Mouse (Mus musculus) kidney, embryonic 15.5 days (tissue): ENCODE results near the gene Kctd18. TPM values are rescaled to one million over a fixed set of nuclear protein-coding genes. Genes with fewer than 3 reads are reported as not detected.

Source experiments
- ATAC-seq: fragments of 200-750 bp; cut with Nextera tagmentation; replicated peaks from 2 replicates; pipeline ENCODE4 v1.8.0; 2017; ENCODE audit warnings: moderate TSS enrichment; ENCODE audit not compliant: low FRiP score
- H3K27ac ChIP-seq: fragments of 300-500 bp; sonication (generic); 2 replicates; pipeline ENCODE4 v1.5.1; 2015; ENCODE audit warnings: mild to moderate bottlenecking, inconsistent platforms
- H3K27me3 ChIP-seq: fragments of 300-500 bp; sonication (generic); 2 replicates; pipeline ENCODE4 v1.6.1; 2015; ENCODE audit warnings: inconsistent platforms
- H3K36me3 ChIP-seq: fragments of 300-500 bp; sonication (generic); 2 replicates; pipeline ENCODE4 v1.6.1; 2015; ENCODE audit warnings: inconsistent platforms
- H3K4me1 ChIP-seq: fragments of 300-500 bp; sonication (generic); 2 replicates; pipeline ENCODE4 v1.6.1; 2015; ENCODE audit warnings: inconsistent platforms
- H3K4me2 ChIP-seq: fragments of 300-500 bp; sonication (generic); 2 replicates; pipeline ENCODE4 v1.6.1; 2015; ENCODE audit warnings: moderate library complexity, mild to moderate bottlenecking, inconsistent platforms
- H3K4me3 ChIP-seq: fragments of 300-500 bp; sonication (generic); replicated peaks from 2 replicates; pipeline ENCODE4 v1.5.1; 2015; ENCODE audit warnings: mild to moderate bottlenecking, inconsistent platforms
- H3K9ac ChIP-seq: fragments of 300-500 bp; sonication (generic); 2 replicates; pipeline ENCODE4 v1.6.1; 2015; ENCODE audit warnings: mild to moderate bottlenecking, inconsistent platforms
- H3K9me3 ChIP-seq: fragments of 300-500 bp; sonication (generic); replicated peaks from 2 replicates; pipeline ENCODE4 v1.6.1; 2016; ENCODE audit warnings: inconsistent platforms
- WGBS: fragments of 180-500 bp; shearing (Covaris S2); methylation state at CpG from one replicate; pipeline ENCODE4 v1.1.7; 2015; ENCODE audit warnings: mixed read lengths; 5-methylcytosine and 5-hydroxymethylcytosine counted together
- polyA plus RNA-seq: library from polyadenylated mRNA; unstranded; fragments of >200 nt; fragmentation: Nextera tagmentation; extraction: Ambion mirVana; gene quantifications from 2 replicates; pipeline ENCODE4 v1.2.1, GENCODE M21; 2015

The Kctd18 gene
- polyA plus RNA-seq, 1 experiment from 2014 or later: 15.8 TPM

GRCm38 (mm10) chr1:57976860-57977259 lies 41.9 kb downstream of the Kctd18 start:
- Histone ChIP-seq H3K4me3 (no peak overlapping the region), H3K4me1 (no peaks in the 10 kb centered on the region), H3K27me3 (no peaks in the 10 kb centered on the region), H3K36me3 (no peaks in the 10 kb centered on the region), H3K9ac (no peak overlapping the region), H3K9me3 (no peaks in the 10 kb centered on the region), H3K4me2 (no peak overlapping the region), H3K27ac (no peak overlapping the region)
- no peak for ATAC-seq
- WGBS: 93% methylated on average over 3 of the region's 3 CpGs

- Histone ChIP-seq H3K36me3 (peaks cover 8% of the 10 kb centered on the region; the same call in 1 of the 2 replicates), H3K4me2 (no peak overlapping the region), H3K4me3 (no peak overlapping the region), H3K9ac (no peak overlapping the region), H3K9me3 (no peaks in the 10 kb centered on the region), H3K4me1 (peaks cover 11% of the 10 kb centered on the region), H3K27ac (no peak overlapping the region), H3K27me3 (no peaks in the 10 kb centered on the region)
- no peak for ATAC-seq
- 82% methylated on average over 2 of the region's 2 CpGs for WGBS
Observed at GRCm38 (mm10) chr1:57971588-57971987, 47.2 kb downstream of the Kctd18 start.

GRCm38 (mm10) chr1:57969327-57970271 lies 49.2 kb downstream of the Kctd18 start:
- Histone ChIP-seq H3K9me3 (no peaks in the 10 kb centered on the region), H3K36me3 (peaks cover 16% of the 10 kb centered on the region; the same call in 1 of the 2 replicates), H3K27me3 (no peaks in the 10 kb centered on the region), H3K4me3 (peak overlapping the region; percentile 85), H3K27ac (peak overlapping the region; percentile 86), H3K4me2 (peak overlapping the region; percentile 69), H3K4me1 (peaks cover 11% of the 10 kb centered on the region), H3K9ac (peak overlapping the region; percentile 83)
- under 1% methylated on average over 65 of the region's 65 CpGs for WGBS
- ATAC-seq: peak; percentile 98

- WGBS: 68% methylated on average over 1 of the region's 1 CpGs
- Histone ChIP-seq H3K4me2 (no peak overlapping the region), H3K4me3 (no peak overlapping the region), H3K4me1 (peaks cover 8% of the 10 kb centered on the region), H3K9ac (no peak overlapping the region), H3K27me3 (no peaks in the 10 kb centered on the region), H3K9me3 (no peaks in the 10 kb centered on the region), H3K36me3 (peaks cover 54% of the 10 kb centered on the region), H3K27ac (no peak overlapping the region)
- peak; percentile 89 for ATAC-seq
Observed at GRCm38 (mm10) chr1:57955774-57956173, 63.0 kb downstream of the Kctd18 start.

DNA sequence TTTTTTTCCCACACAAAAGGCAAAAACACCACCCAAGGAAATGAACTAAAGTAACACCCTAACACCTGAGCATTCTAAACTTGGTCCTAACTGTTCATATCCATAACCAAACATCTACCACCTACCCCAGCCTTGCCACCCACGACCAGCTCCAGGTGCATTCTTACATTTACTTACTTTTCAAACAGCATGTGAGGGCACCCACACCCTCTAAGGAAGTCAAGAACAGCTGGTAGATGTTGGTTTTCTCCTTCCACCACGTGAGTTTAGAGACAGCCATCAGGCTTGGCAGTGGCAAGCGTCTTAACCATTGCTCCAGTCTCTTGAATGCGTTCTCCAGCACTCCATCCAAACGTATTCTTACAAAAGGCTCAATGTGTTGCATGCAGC lies 64.4 kb downstream of the Kctd18 start:
- Histone ChIP-seq H3K27ac (no peak overlapping the region), H3K4me1 (peaks cover 8% of the 10 kb centered on the region), H3K4me3 (no peak overlapping the region), H3K4me2 (no peak overlapping the region), H3K9ac (no peak overlapping the region), H3K27me3 (no peaks in the 10 kb centered on the region), H3K9me3 (no peaks in the 10 kb centered on the region), H3K36me3 (peaks cover 46% of the 10 kb centered on the region)
- WGBS: 88% methylated on average over 5 of the region's 5 CpGs
- no peak for ATAC-seq

- H3K36me3 ChIP-seq: peaks cover 40% of the 10 kb centered on the region
- no peak overlapping the region for H3K27ac ChIP-seq
- H3K27me3 ChIP-seq: no peaks in the 10 kb centered on the region
- H3K4me1 ChIP-seq: peaks cover 8% of the 10 kb centered on the region
- WGBS: 86% methylated on average over 16 of the region's 16 CpGs
- H3K9me3 ChIP-seq: no peaks in the 10 kb centered on the region
- H3K4me2 ChIP-seq: no peak overlapping the region
- no peak overlapping the region for H3K4me3 ChIP-seq
- no peak for ATAC-seq
- H3K9ac ChIP-seq: no peak overlapping the region
Observed at GRCm38 (mm10) chr1:57953586-57954375, 65.0 kb downstream of the Kctd18 start.

DNA sequence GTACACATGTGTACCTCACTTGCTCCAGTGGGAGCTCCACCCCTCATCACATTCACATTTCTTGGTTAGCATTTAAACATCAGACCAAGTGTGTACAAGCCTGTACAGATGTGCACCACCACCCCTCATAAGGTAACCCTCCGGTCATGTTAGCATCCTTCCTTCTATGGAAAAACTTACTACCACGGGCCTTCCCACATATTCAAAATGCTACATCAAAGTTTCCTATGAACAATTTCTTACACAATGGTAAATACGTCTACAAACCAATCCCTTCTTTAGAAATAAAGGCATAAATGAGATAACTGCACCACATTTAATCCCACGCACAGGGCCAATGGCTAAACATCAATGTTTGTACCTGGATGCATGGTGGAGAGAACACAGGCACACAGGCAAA lies 66.2 kb downstream of the Kctd18 start:
- Histone ChIP-seq H3K9me3 (no peaks in the 10 kb centered on the region), H3K4me2 (no peak overlapping the region), H3K4me1 (peaks cover 11% of the 10 kb centered on the region), H3K27ac (no peak overlapping the region), H3K4me3 (no peak overlapping the region), H3K27me3 (no peaks in the 10 kb centered on the region), H3K9ac (no peak overlapping the region), H3K36me3 (peaks cover 31% of the 10 kb centered on the region)
- no peak for ATAC-seq
- WGBS: 96% methylated on average over 4 of the region's 4 CpGs

DNA sequence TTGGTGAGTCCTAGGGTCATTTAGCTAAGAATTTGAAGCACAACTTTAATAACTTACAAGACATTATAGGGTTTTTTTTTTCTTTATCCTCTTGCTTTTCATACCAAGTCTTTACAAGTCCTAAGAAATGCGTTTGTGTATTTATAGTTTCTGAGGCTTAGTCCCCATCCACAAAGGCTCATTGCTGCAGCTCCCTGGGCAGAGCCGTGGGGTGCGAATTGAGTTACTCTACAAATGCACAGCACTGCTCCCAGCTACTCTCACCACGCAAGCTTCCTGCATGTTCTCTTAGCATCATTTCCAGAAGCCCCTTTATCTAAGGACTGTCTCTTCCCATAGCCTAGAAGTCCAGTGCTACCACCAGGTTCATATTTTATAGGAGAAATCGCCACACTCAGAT lies 69.0 kb downstream of the Kctd18 start:
- Histone ChIP-seq H3K9me3 (no peaks in the 10 kb centered on the region), H3K4me1 (peaks cover 6% of the 10 kb centered on the region; the same call in 1 of the 2 replicates), H3K36me3 (peaks cover 24% of the 10 kb centered on the region), H3K4me2 (no peak overlapping the region), H3K4me3 (no peak overlapping the region), H3K27ac (no peak overlapping the region), H3K9ac (no peak overlapping the region), H3K27me3 (no peaks in the 10 kb centered on the region)
- WGBS: 63% methylated on average over 5 of the region's 5 CpGs
- no peak for ATAC-seq

DNA sequence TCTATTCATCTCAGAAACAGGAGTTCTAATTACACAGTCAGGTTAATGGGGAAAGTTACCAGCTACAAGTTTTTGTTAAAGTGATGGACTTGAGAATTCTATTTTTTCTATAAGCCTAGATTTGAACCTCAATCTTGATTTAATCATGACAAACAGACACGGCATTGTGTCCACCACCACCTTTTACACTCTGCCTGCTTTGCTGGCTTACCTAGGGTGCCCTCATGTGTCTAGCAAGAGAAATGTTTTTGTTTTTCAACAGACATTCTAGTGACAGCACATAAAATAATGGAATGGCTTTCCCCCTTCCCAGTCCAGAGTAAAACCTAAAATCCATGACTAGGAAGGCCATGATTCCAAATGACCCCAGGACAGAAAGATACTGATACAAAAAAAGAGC lies 69.6 kb downstream of the Kctd18 start:
- H3K27me3 ChIP-seq: no peaks in the 10 kb centered on the region
- no peak for ATAC-seq
- peaks cover 19% of the 10 kb centered on the region for H3K36me3 ChIP-seq
- peaks cover 6% of the 10 kb centered on the region; the same call in 1 of the 2 replicates for H3K4me1 ChIP-seq
- no peaks in the 10 kb centered on the region for H3K9me3 ChIP-seq
- no peak overlapping the region for H3K4me2 ChIP-seq
- H3K27ac ChIP-seq: no peak overlapping the region
- 7% methylated on average over 1 of the region's 1 CpGs for WGBS
- no peak overlapping the region for H3K4me3 ChIP-seq
- no peak overlapping the region for H3K9ac ChIP-seq

- Histone ChIP-seq H3K4me3 (no peak overlapping the region), H3K4me1 (peaks cover 6% of the 10 kb centered on the region; the same call in 1 of the 2 replicates), H3K36me3 (peaks cover 22% of the 10 kb centered on the region), H3K4me2 (no peak overlapping the region), H3K27ac (no peak overlapping the region), H3K9me3 (no peaks in the 10 kb centered on the region), H3K9ac (no peak overlapping the region), H3K27me3 (0 out of 2 replicates have a peak, but pooled peaks cover 8% of the 10 kb centered on the region)
- no peak for ATAC-seq
- 52% methylated on average over 2 of the region's 2 CpGs for WGBS
Observed at GRCm38 (mm10) chr1:57947552-57948347, 71.0 kb downstream of the Kctd18 start.

DNA sequence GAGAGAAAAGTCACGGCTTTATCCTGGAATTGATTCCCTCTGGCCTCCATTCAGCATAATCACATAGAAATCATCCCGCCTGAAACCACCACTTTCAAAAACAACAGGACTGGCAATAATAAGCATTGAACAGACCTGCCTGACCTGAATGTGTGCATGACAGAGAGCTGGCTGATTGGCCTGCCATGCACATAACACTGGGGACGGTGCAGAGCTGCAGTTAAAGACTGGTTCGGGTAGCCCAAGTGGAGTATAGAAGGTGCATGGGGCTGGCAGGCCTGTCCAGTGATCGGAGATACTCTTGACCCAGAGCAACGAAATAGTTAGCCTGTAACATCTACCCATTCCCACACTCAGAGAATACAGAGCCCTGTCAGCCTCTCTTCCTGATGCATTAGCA lies 76.5 kb downstream of the Kctd18 start:
- peaks cover 29% of the 10 kb centered on the region for H3K27me3 ChIP-seq
- H3K9ac ChIP-seq: no peak overlapping the region
- no peak overlapping the region for H3K4me3 ChIP-seq
- H3K36me3 ChIP-seq: peaks cover 28% of the 10 kb centered on the region
- H3K9me3 ChIP-seq: no peaks in the 10 kb centered on the region
- H3K4me2 ChIP-seq: no peak overlapping the region
- H3K4me1 ChIP-seq: peaks cover 17% of the 10 kb centered on the region
- no peak for ATAC-seq
- 90% methylated on average over 6 of the region's 6 CpGs for whole genome bisulfite sequencing
- no peak overlapping the region for H3K27ac ChIP-seq
